Mouse (Mus musculus): ENCODE measurements around the gene Taf12. TPM values are rescaled to one million over a fixed set of nuclear protein-coding genes. Genes with fewer than 3 reads are reported as not detected.
A peak's percentile ranks its signal among the peaks of the same experiment; 100 is the strongest.
"Not testable (repeated sequence)": the region's sequence is repeated elsewhere in the genome, so short reads cannot be mapped to it uniquely, and the experiment has no call there.

The Taf12 gene
- polyA plus RNA-seq, 1 experiment from 2014 or later: 49.1 TPM

GRCm38 (mm10) chr4:132293682-132294240 is 19.6 kb downstream of the Taf12 start:
- 71% methylated on average over 7 of the region's 7 CpGs for WGBS
- Histone ChIP-seq H3K9ac (no peak overlapping the region), H3K27me3 (ENCODE audit: insufficient read depth, low read length) (no peaks in the 10 kb centered on the region), H3K4me1 (ENCODE audit: insufficient read depth) (no peaks in the 10 kb centered on the region), H3K9me3 (ENCODE audit: low read depth, low read length) (no peaks in the 10 kb centered on the region), H3K4me2 (no peak overlapping the region), H3K27ac (ENCODE audit: low read depth) (no peak overlapping the region), H3K4me3 (ENCODE audit: low read depth, low read length) (no peak overlapping the region), H3K36me3 (ENCODE audit: insufficient read depth) (peaks cover 35% of the 10 kb centered on the region)
- TF ChIP-seq CTCF (IDR thresholded peaks at IDR 0.05; ENCODE audit: low read depth): no peak
- ATAC-seq (ENCODE audit: insufficient read depth) (no peak), DNase-seq (no peak)

- peaks cover 29% of the 10 kb centered on the region for H3K36me3 ChIP-seq (ENCODE audit: insufficient read depth)
- no peaks in the 10 kb centered on the region for H3K27me3 ChIP-seq (ENCODE audit: insufficient read depth, low read length)
- H3K4me2 ChIP-seq: no peak overlapping the region
- DNase-seq (no peak), ATAC-seq (ENCODE audit: insufficient read depth) (no peak)
- no peak overlapping the region for H3K9ac ChIP-seq
- 45% methylated on average over 8 of the region's 8 CpGs for WGBS
- H3K4me3 ChIP-seq (ENCODE audit: low read depth, low read length): no peak overlapping the region
- no peak overlapping the region for H3K27ac ChIP-seq (ENCODE audit: low read depth)
- TF ChIP-seq CTCF (IDR thresholded peaks at IDR 0.05; ENCODE audit: low read depth): peak; percentile 9; the same call in 1 of the 2 replicates
- H3K4me1 ChIP-seq (ENCODE audit: insufficient read depth): no peaks in the 10 kb centered on the region
- H3K9me3 ChIP-seq (ENCODE audit: low read depth, low read length): no peaks in the 10 kb centered on the region
Observed at GRCm38 (mm10) chr4:132295696-132296390, 21.7 kb downstream of the Taf12 start.

GRCm38 (mm10) chr4:132299849-132300248 is 25.7 kb downstream of the Taf12 start:
- Histone ChIP-seq H3K36me3 (ENCODE audit: insufficient read depth) (no peaks in the 10 kb centered on the region), H3K4me3 (ENCODE audit: low read depth, low read length) (no peak overlapping the region), H3K9me3 (ENCODE audit: low read depth, low read length) (no peaks in the 10 kb centered on the region), H3K9ac (no peak overlapping the region), H3K4me2 (no peak overlapping the region), H3K4me1 (ENCODE audit: insufficient read depth) (peaks cover 5% of the 10 kb centered on the region; the same call in 1 of the 2 replicates), H3K27me3 (ENCODE audit: insufficient read depth, low read length) (no peaks in the 10 kb centered on the region), H3K27ac (ENCODE audit: low read depth) (no peak overlapping the region)
- ATAC-seq (ENCODE audit: insufficient read depth) (no peak), DNase-seq (no peak)
- no peak for TF ChIP-seq CTCF (IDR thresholded peaks at IDR 0.05; ENCODE audit: low read depth)
- WGBS: 74% methylated on average over 1 of the region's 1 CpGs

GRCm38 (mm10) chr4:132301486-132301885 is 27.3 kb downstream of the Taf12 start:
- no peak for DNase-seq
- H3K4me1 ChIP-seq (ENCODE audit: insufficient read depth): peaks cover 5% of the 10 kb centered on the region; the same call in 1 of the 2 replicates
- H3K27me3 ChIP-seq (ENCODE audit: insufficient read depth, low read length): no peaks in the 10 kb centered on the region
- no peaks in the 10 kb centered on the region for H3K9me3 ChIP-seq (ENCODE audit: low read depth, low read length)
- H3K27ac ChIP-seq (ENCODE audit: low read depth): no peak overlapping the region
- no peak overlapping the region for H3K4me2 ChIP-seq
- H3K4me3 ChIP-seq (ENCODE audit: low read depth, low read length): no peak overlapping the region
- H3K36me3 ChIP-seq (ENCODE audit: insufficient read depth): no peaks in the 10 kb centered on the region
- 73% methylated on average over 6 of the region's 6 CpGs for WGBS
- no peak for TF ChIP-seq CTCF (IDR thresholded peaks at IDR 0.05; ENCODE audit: low read depth)
- ATAC-seq (ENCODE audit: insufficient read depth): no peak
- no peak overlapping the region for H3K9ac ChIP-seq

GRCm38 (mm10) chr4:132301965-132302938 is 28.1 kb downstream of the Taf12 start:
- peak; percentile 15; the same call in 1 of the 2 replicates for ATAC-seq (ENCODE audit: insufficient read depth)
- DNase-seq: peak; percentile 20
- Histone ChIP-seq H3K27me3 (ENCODE audit: insufficient read depth, low read length) (no peaks in the 10 kb centered on the region), H3K4me2 (peak overlapping the region; percentile 76), H3K36me3 (ENCODE audit: insufficient read depth) (no peaks in the 10 kb centered on the region), H3K27ac (ENCODE audit: low read depth) (peak overlapping the region; percentile 60; the same call in 1 of the 2 replicates), H3K4me3 (ENCODE audit: low read depth, low read length) (peak overlapping the region; percentile 45), H3K9ac (peak overlapping the region; percentile 56), H3K4me1 (ENCODE audit: insufficient read depth) (peaks cover 5% of the 10 kb centered on the region; the same call in 1 of the 2 replicates), H3K9me3 (ENCODE audit: low read depth, low read length) (no peaks in the 10 kb centered on the region)
- no peak for TF ChIP-seq CTCF (IDR thresholded peaks at IDR 0.05; ENCODE audit: low read depth)
- 58% methylated on average over 16 of the region's 16 CpGs for WGBS

GRCm38 (mm10) chr4:132302939-132303479 is 28.8 kb downstream of the Taf12 start, which contains the start of gene Rab42:
Gene Rab42 (minus strand): TSS chr4:132303385.
- ATAC-seq (ENCODE audit: insufficient read depth) (peak; percentile 82), DNase-seq (peak; percentile 79)
- Histone ChIP-seq H3K27ac (ENCODE audit: low read depth) (peak within 1 kb of the TSS; percentile 60; the same call in 1 of the 2 replicates), H3K9me3 (ENCODE audit: low read depth, low read length) (no peaks in the 10 kb centered on the region), H3K4me2 (peak within 1 kb of the TSS; percentile 76), H3K4me1 (ENCODE audit: insufficient read depth) (peaks cover 5% of the 10 kb centered on the region; the same call in 1 of the 2 replicates), H3K9ac (peak within 1 kb of the TSS; percentile 56), H3K4me3 (ENCODE audit: low read depth, low read length) (peak within 1 kb of the TSS; percentile 45), H3K27me3 (ENCODE audit: insufficient read depth, low read length) (no peaks in the 10 kb centered on the region), H3K36me3 (ENCODE audit: insufficient read depth) (no peaks in the 10 kb centered on the region)
- peak; percentile 36 for TF ChIP-seq CTCF (IDR thresholded peaks at IDR 0.05; ENCODE audit: low read depth)
- 1% methylated on average over 31 of the region's 31 CpGs for WGBS

- H3K4me1 ChIP-seq (ENCODE audit: insufficient read depth); DNase-seq; H3K27ac ChIP-seq (ENCODE audit: low read depth); H3K9me3 ChIP-seq (ENCODE audit: low read depth, low read length); H3K36me3 ChIP-seq (ENCODE audit: insufficient read depth); H3K27me3 ChIP-seq (ENCODE audit: insufficient read depth, low read length); ATAC-seq (ENCODE audit: insufficient read depth): not testable (repeated sequence)
- H3K9ac ChIP-seq: peak overlapping the region; percentile 56
- peak overlapping the region; percentile 45 for H3K4me3 ChIP-seq (ENCODE audit: low read depth, low read length)
- peak overlapping the region; percentile 76 for H3K4me2 ChIP-seq
- 43% methylated on average over 6 of the region's 6 CpGs for WGBS
Observed at GRCm38 (mm10) chr4:132303484-132303883, 29.3 kb downstream of the Taf12 start.

All from lung, embryonic 14.5 days (tissue).